Mouse (Mus musculus) myocyte (in vitro differentiated cells): ENCODE results near the gene Slc25a11.
A peak's percentile ranks its signal among the peaks of the same experiment; 100 is the strongest.

Experiments used
- E2F4 ChIP-seq: IDR thresholded peaks from one replicate; pipeline ENCODE4 v1.6.1; 2011; ENCODE audit warnings: mild to moderate bottlenecking, control low read depth, moderate library complexity; ENCODE audit not compliant: insufficient read depth
- POLR2A ChIP-seq: IDR thresholded peaks from one replicate; pipeline ENCODE4 v1.6.1; 2011; ENCODE audit warnings: low read depth, mild to moderate bottlenecking, control low read depth, moderate library complexity; ENCODE audit not compliant: insufficient read length
- POLR2AphosphoS2 ChIP-seq: IDR thresholded peaks from one replicate; pipeline ENCODE4 v1.6.1; 2011; ENCODE audit warnings: low read depth, control low read depth; ENCODE audit not compliant: insufficient read length

- no peak for TF ChIP-seq POLR2A
- no peak for TF ChIP-seq E2F4
- peak; percentile 43 for TF ChIP-seq POLR2AphosphoS2
Observed at GRCm38 (mm10) chr11:70639976-70640375, 7.3 kb downstream of the Slc25a11 start.
